Mouse (Mus musculus): ENCODE results near the gene Accsl.
A peak's percentile ranks its signal among the peaks of the same experiment; 100 is the strongest.

GRCm38 (mm10) chr2:93822045-93822749 is 46.8 kb downstream of the Accsl start, which contains the start of gene Ext2:
- TF ChIP-seq CTCF (IDR thresholded peaks at IDR 0.05; ENCODE audit: borderline replicate concordance, extremely low read depth, insufficient read depth, insufficient read length) (peak; percentile 99), POLR2A (IDR thresholded peaks at IDR 0.05; ENCODE audit: borderline replicate concordance, extremely low read depth, insufficient read depth, insufficient read length, poor library complexity, severe bottlenecking) (peak; percentile 86)

All from brain, embryonic 14.5 days (tissue).